Mouse (Mus musculus) lung, adult 2 months (tissue): ENCODE measurements around the gene Anxa5.

Source experiments
- CTCF ChIP-seq: fragments of 200-500 bp; IDR thresholded peaks from 2 replicates; pipeline ENCODE4 v1.5.1; 2011; ENCODE audit warnings: mild to moderate bottlenecking, low read length, control low read depth; ENCODE audit not compliant: insufficient read depth
- POLR2A ChIP-seq: fragments of 200-500 bp; IDR thresholded peaks from 2 replicates; pipeline ENCODE4 v1.6.1; 2011; ENCODE audit warnings: low read depth, mild to moderate bottlenecking, control low read depth, low read length, borderline replicate concordance; ENCODE audit errors: extremely low read depth

- TF ChIP-seq CTCF = no peak
- no peak for TF ChIP-seq POLR2A
Observed at GRCm38 (mm10) chr3:36406967-36407366, 68.7 kb downstream of the Anxa5 start.
